Mouse (Mus musculus) testis, adult 2 months (tissue): ENCODE data around the gene Fbxw9.

Experiments
- CTCF ChIP-seq: fragments of 200-500 bp; IDR thresholded peaks from 2 replicates; pipeline ENCODE4 v1.5.1; 2012; ENCODE audit warnings: low read depth, mild to moderate bottlenecking, inconsistent platforms, low read length, moderate library complexity; ENCODE audit not compliant: control insufficient read depth, insufficient read depth, insufficient replicate concordance
- POLR2A ChIP-seq: fragments of 200-500 bp; IDR thresholded peaks from 2 replicates; pipeline ENCODE4 v1.6.1; 2012; ENCODE audit warnings: low read depth, mild to moderate bottlenecking, inconsistent platforms, low read length, moderate library complexity; ENCODE audit not compliant: control insufficient read depth

GRCm38 (mm10) chr8:85033867-85034266, 26.0 kb upstream of the Fbxw9 start:
- TF ChIP-seq CTCF: no peak
- TF ChIP-seq POLR2A: no peak
